Mouse (Mus musculus) lung, embryonic 16.5 days (tissue): Measurements from ENCODE around the gene Mfap2. TPM values are rescaled to one million over a fixed set of nuclear protein-coding genes. Genes with fewer than 3 reads are reported as not detected.

ENCODE experiments used
- ATAC-seq: fragments of 200-750 bp; cut with Nextera tagmentation; 2 replicates; pipeline ENCODE4 v1.8.0; 2017; ENCODE audit warnings: low read depth, mild to moderate bottlenecking, moderate library complexity
- H3K27ac ChIP-seq: fragments of 300-500 bp; sonication (generic); 2 replicates; pipeline ENCODE4 v1.5.1; 2014; ENCODE audit warnings: mild to moderate bottlenecking, control low read depth, low read length
- H3K27me3 ChIP-seq: fragments of 300-500 bp; sonication (generic); 2 replicates; pipeline ENCODE4 v1.6.1; 2014; ENCODE audit warnings: low read depth, low read length, mixed read lengths; ENCODE audit not compliant: control insufficient read depth, insufficient read depth
- H3K36me3 ChIP-seq: fragments of 300-500 bp; sonication (generic); 2 replicates; pipeline ENCODE4 v1.6.1; 2014; ENCODE audit warnings: low read length; ENCODE audit not compliant: control insufficient read depth, insufficient read depth
- H3K4me1 ChIP-seq: fragments of 300-500 bp; sonication (generic); replicated peaks from 2 replicates; pipeline ENCODE4 v1.6.1; 2014; ENCODE audit warnings: low read length, mixed read lengths; ENCODE audit not compliant: control insufficient read depth, insufficient read depth
- H3K4me2 ChIP-seq: fragments of 300-500 bp; sonication (generic); 2 replicates; pipeline ENCODE4 v1.6.1; 2014; ENCODE audit warnings: low read depth, low read length, control low read depth
- H3K4me3 ChIP-seq: fragments of 300-500 bp; sonication (generic); 2 replicates; pipeline ENCODE4 v1.5.1; 2014; ENCODE audit warnings: mild to moderate bottlenecking, low read length, control low read depth
- H3K9ac ChIP-seq: fragments of 300-500 bp; sonication (generic); 2 replicates; pipeline ENCODE4 v1.6.1; 2014; ENCODE audit warnings: low read length, control low read depth
- H3K9me3 ChIP-seq: fragments of 300-500 bp; sonication (generic); 2 replicates; pipeline ENCODE4 v1.6.1; 2016; ENCODE audit warnings: low read length; ENCODE audit not compliant: control insufficient read depth
- WGBS: fragments of 180-500 bp; shearing (Covaris S2); extraction: QIAGEN DNeasy Blood & Tissue Kit; methylation state at CpG from one replicate; pipeline ENCODE4 v1.1.7; 2014; 5-methylcytosine and 5-hydroxymethylcytosine counted together
- polyA plus RNA-seq: library from polyadenylated mRNA; unstranded; fragments of >200 nt; fragmentation: Nextera tagmentation; extraction: Ambion mirVana; gene quantifications from 2 replicates; pipeline ENCODE4 v1.2.1, GENCODE M21; 2015

Gene Mfap2
- polyA plus RNA-seq, 1 experiment from 2014 or later, result 511 TPM

GRCm38 (mm10) chr4:140986024-140986710 is 24.1 kb upstream of the Mfap2 start:
- peak overlapping the region; percentile 91 for H3K4me3 ChIP-seq
- H3K9me3 ChIP-seq, result no peaks in the 10 kb centered on the region
- H3K36me3 ChIP-seq, result no peaks in the 10 kb centered on the region
- peak overlapping the region; percentile 86 for H3K4me2 ChIP-seq
- H3K9ac ChIP-seq, result peak overlapping the region; percentile 87
- no peak for ATAC-seq
- H3K27ac ChIP-seq, result no peak overlapping the region
- no peaks in the 10 kb centered on the region for H3K27me3 ChIP-seq
- WGBS, result 24% methylated on average over 15 of the region's 15 CpGs
- peaks cover 19% of the 10 kb centered on the region for H3K4me1 ChIP-seq

- Histone ChIP-seq H3K27ac (no peak within 1 kb of the TSS), H3K27me3 (no peaks in the 10 kb centered on the region), H3K4me3 (peak within 1 kb of the TSS; percentile 91), H3K9ac (peak within 1 kb of the TSS; percentile 87), H3K4me1 (peaks cover 19% of the 10 kb centered on the region), H3K36me3 (no peaks in the 10 kb centered on the region), H3K4me2 (peak within 1 kb of the TSS; percentile 86), H3K9me3 (no peaks in the 10 kb centered on the region)
- under 1% methylated on average over 56 of the region's 58 CpGs for WGBS
- peak; percentile 89 for ATAC-seq
Measured at GRCm38 (mm10) chr4:140986711-140987395, 23.4 kb upstream of the Mfap2 start, which contains the start of gene Atp13a2. TSS of gene Atp13a2 (plus strand) at chr4:140986873.

- Histone ChIP-seq H3K9me3 (no peaks in the 10 kb centered on the region), H3K27me3 (no peaks in the 10 kb centered on the region), H3K4me1 (peaks cover 19% of the 10 kb centered on the region), H3K4me3 (peak overlapping the region; percentile 91), H3K9ac (peak overlapping the region; percentile 87), H3K27ac (no peak overlapping the region), H3K4me2 (peak overlapping the region; percentile 86), H3K36me3 (no peaks in the 10 kb centered on the region)
- ATAC-seq, result no peak
- 22% methylated on average over 7 of the region's 7 CpGs for WGBS
Measured at GRCm38 (mm10) chr4:140987476-140987875, 22.7 kb upstream of the Mfap2 start.

- H3K9ac ChIP-seq, result no peak overlapping the region
- no peak for ATAC-seq
- no peak overlapping the region for H3K4me3 ChIP-seq
Measured at GRCm38 (mm10) chr4:140988706-140989290, 21.4 kb upstream of the Mfap2 start.

GRCm38 (mm10) chr4:140989447-140989846 is 20.8 kb upstream of the Mfap2 start:
- no peaks in the 10 kb centered on the region for H3K9me3 ChIP-seq
- peaks cover 12% of the 10 kb centered on the region for H3K4me1 ChIP-seq
- no peak overlapping the region for H3K27ac ChIP-seq
- ATAC-seq, result no peak
- no peak overlapping the region for H3K9ac ChIP-seq
- no peaks in the 10 kb centered on the region for H3K27me3 ChIP-seq
- 92% methylated on average over 14 of the region's 14 CpGs for WGBS
- no peak overlapping the region for H3K4me2 ChIP-seq
- H3K36me3 ChIP-seq, result peaks cover 6% of the 10 kb centered on the region
- H3K4me3 ChIP-seq, result no peak overlapping the region

More at GRCm38 (mm10) chr4:140988706-140989290, 21.4 kb upstream of the Mfap2 start:
- H3K36me3 ChIP-seq, result no peaks in the 10 kb centered on the region
- no peaks in the 10 kb centered on the region for H3K27me3 ChIP-seq
- no peak overlapping the region for H3K4me2 ChIP-seq
- H3K27ac ChIP-seq, result no peak overlapping the region
- WGBS, result 74% methylated on average over 7 of the region's 7 CpGs
- peaks cover 12% of the 10 kb centered on the region for H3K4me1 ChIP-seq
- H3K9me3 ChIP-seq, result no peaks in the 10 kb centered on the region

- Histone ChIP-seq H3K9me3 (no peaks in the 10 kb centered on the region), H3K4me2 (no peak overlapping the region), H3K27ac (no peak overlapping the region), H3K4me1 (peaks cover 8% of the 10 kb centered on the region), H3K36me3 (peaks cover 22% of the 10 kb centered on the region), H3K27me3 (no peaks in the 10 kb centered on the region), H3K4me3 (no peak overlapping the region), H3K9ac (no peak overlapping the region)
- WGBS, result 89% methylated on average over 20 of the region's 20 CpGs
- no peak for ATAC-seq
Measured at GRCm38 (mm10) chr4:140992215-140992614, 18.0 kb upstream of the Mfap2 start.

- Histone ChIP-seq H3K9me3 (no peaks in the 10 kb centered on the region), H3K4me3 (no peak overlapping the region), H3K36me3 (peaks cover 25% of the 10 kb centered on the region), H3K4me1 (no peaks in the 10 kb centered on the region), H3K27me3 (no peaks in the 10 kb centered on the region), H3K4me2 (no peak overlapping the region), H3K27ac (no peak overlapping the region), H3K9ac (no peak overlapping the region)
- WGBS, result 73% methylated on average over 8 of the region's 8 CpGs
- ATAC-seq, result no peak
Measured at GRCm38 (mm10) chr4:140993846-140994245, 16.4 kb upstream of the Mfap2 start.

- 92% methylated on average over 8 of the region's 8 CpGs for WGBS
- H3K36me3 ChIP-seq, result peaks cover 29% of the 10 kb centered on the region
Measured at GRCm38 (mm10) chr4:140995811-140996210, 14.4 kb upstream of the Mfap2 start.

GRCm38 (mm10) chr4:140996812-140997211 is 13.4 kb upstream of the Mfap2 start:
- Histone ChIP-seq H3K4me3 (no peak overlapping the region), H3K4me2 (no peak overlapping the region), H3K27me3 (no peaks in the 10 kb centered on the region), H3K36me3 (peaks cover 29% of the 10 kb centered on the region), H3K4me1 (no peaks in the 10 kb centered on the region), H3K9me3 (no peaks in the 10 kb centered on the region), H3K27ac (no peak overlapping the region), H3K9ac (no peak overlapping the region)
- no peak for ATAC-seq
- 90% methylated on average over 9 of the region's 9 CpGs for WGBS

More at GRCm38 (mm10) chr4:140995811-140996210, 14.4 kb upstream of the Mfap2 start:
- no peak for ATAC-seq
- no peak overlapping the region for H3K9ac ChIP-seq
- H3K27me3 ChIP-seq, result no peaks in the 10 kb centered on the region
- no peak overlapping the region for H3K4me3 ChIP-seq
- no peaks in the 10 kb centered on the region for H3K9me3 ChIP-seq
- no peaks in the 10 kb centered on the region for H3K4me1 ChIP-seq
- no peak overlapping the region for H3K4me2 ChIP-seq
- no peak overlapping the region for H3K27ac ChIP-seq
